Mouse (Mus musculus) splenic B cell, adult 2 months (primary cell): Measurements from ENCODE around the gene Zfp384.

Experiments used
- DNase-seq: peaks from one replicate; pipeline ENCODE4 v3.0.0-alpha.2; 2011; ENCODE audit warnings: low read depth, low spot score
- H3K27me3 ChIP-seq: 2 replicates; pipeline ENCODE4 v1.6.1; 2012; ENCODE audit warnings: mild to moderate bottlenecking, low read length, moderate library complexity, mixed read lengths; ENCODE audit not compliant: control insufficient read depth, poor library complexity, insufficient read depth, severe bottlenecking
- H3K36me3 ChIP-seq: 2 replicates; pipeline ENCODE4 v1.6.1; 2012; ENCODE audit warnings: mild to moderate bottlenecking, low read length, moderate library complexity, mixed read lengths; ENCODE audit not compliant: control insufficient read depth, poor library complexity, insufficient read depth, severe bottlenecking

The Zfp384 gene

GRCm38 (mm10) chr6:125082801-125083386, 73.9 kb downstream of the Zfp384 start:
- DNase-seq: no peak
- Histone ChIP-seq H3K27me3 (no peaks in the 10 kb centered on the region), H3K36me3 (peaks cover 5% of the 10 kb centered on the region; the same call in 1 of the 2 replicates)

GRCm38 (mm10) chr6:125084424-125084823, 75.5 kb downstream of the Zfp384 start:
- DNase-seq: peak; percentile 86
- Histone ChIP-seq H3K27me3 (no peaks in the 10 kb centered on the region), H3K36me3 (peaks cover 5% of the 10 kb centered on the region; the same call in 1 of the 2 replicates)
